Mouse (Mus musculus): ENCODE measurements around the gene Hist2h3c1. TPM values are rescaled to one million over a fixed set of nuclear protein-coding genes. Genes with fewer than 3 reads are reported as not detected.
A peak's percentile ranks its signal among the peaks of the same experiment; 100 is the strongest.

Gene Hist2h3c1
- total RNA-seq, 2 experiments from 2014 or later, result 17.8 TPM; not detected in 1

DNA sequence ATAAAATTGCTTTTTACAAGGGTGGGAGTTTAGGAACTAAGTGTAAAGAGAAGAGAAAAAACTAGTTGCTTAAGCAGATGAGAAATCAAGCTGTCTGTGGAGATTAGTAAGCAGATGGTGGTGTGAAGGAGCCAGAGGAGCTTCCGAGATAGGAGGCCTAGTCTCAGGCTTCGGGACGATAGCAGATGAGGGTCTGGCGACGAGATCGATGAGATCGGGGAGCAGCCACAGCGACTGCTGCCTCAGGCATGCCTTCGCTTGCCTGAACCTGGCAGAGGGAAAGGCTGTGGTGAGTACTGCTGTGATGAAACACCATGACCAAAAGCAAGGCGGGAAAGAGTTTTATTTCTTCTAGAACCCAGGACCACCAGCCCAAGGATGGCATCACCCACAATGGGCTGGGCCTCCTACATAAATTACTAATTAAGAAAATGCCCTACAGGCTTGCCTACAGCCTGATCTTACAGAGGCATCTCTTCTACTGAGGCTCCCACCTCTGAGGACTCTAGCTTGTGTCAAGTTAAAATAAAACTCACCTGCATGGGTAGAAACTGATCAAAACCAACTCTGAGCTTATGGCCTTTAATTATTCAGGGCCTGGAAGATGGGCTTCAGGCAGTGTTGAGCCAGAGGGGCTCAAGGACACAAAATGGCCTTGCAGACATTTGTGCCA is 8.3 kb downstream of the Hist2h3c1 start:
- 0 out of 2 replicates have a peak, but pooled peaks have one; percentile 26 for ATAC-seq (ENCODE audit: poor library complexity, severe bottlenecking)

- ATAC-seq (ENCODE audit: poor library complexity, severe bottlenecking), result no peak
Observed at GRCm38 (mm10) chr3:96255926-96256593, 9.6 kb downstream of the Hist2h3c1 start.

DNA sequence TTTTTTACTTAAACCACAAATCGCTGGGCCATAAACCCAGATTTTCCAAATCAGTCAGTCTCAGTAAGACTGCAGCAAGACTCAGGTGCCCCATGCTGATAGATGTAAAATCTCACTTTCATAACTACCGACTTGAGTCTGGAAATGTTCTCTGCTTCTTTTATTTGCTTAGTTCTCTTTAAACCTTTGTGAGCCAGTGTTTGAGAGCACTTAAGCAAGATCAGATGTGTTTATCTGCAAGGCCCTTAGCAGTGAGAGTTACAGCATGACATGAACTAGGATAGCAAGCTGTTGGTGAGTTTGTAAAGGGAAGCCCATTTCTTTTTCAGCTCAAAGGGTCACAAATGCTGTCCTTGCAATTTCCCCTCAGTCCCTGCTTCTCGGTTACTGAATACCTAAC is 10.7 kb downstream of the Hist2h3c1 start:
- no peak for ATAC-seq (ENCODE audit: poor library complexity, severe bottlenecking)

GRCm38 (mm10) chr3:96260220-96260619 is 13.7 kb downstream of the Hist2h3c1 start:
- ATAC-seq (ENCODE audit: poor library complexity, severe bottlenecking), result no peak

- no peak for ATAC-seq (ENCODE audit: poor library complexity, severe bottlenecking)
Observed at GRCm38 (mm10) chr3:96261623-96262022, 15.1 kb downstream of the Hist2h3c1 start.

DNA sequence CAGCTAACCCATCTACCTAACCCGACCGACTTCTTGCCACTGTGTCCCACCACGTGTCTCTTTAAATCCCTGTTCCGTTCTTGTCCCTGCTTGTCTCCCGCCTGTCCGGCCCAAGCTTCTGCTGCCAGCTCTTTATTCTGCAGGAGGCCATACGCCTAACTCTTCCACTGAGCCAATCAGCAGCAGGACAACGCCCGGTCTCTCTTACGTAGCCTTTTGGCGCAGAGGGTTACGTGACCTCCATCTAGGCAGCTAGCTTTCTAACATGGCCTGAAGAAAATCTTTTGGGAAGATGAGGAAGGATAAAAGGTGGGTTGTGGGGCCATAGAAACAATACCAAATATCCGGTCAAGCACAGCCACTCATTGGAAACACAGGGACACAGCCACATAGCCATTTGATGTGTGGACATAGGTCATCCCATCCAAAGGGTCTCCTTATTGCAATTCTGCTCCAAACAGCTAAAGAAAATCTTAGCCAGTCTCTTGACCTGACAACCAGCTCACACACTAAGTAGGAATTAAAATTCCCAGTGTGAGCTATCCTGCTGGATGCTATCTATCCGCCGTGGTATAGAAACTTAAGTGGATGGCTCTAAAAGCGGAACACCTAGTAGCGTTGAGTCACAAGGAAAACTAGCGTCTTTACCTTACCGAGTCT is 15.9 kb downstream of the Hist2h3c1 start:
- ATAC-seq (ENCODE audit: poor library complexity, severe bottlenecking), result peak; percentile 79

DNA sequence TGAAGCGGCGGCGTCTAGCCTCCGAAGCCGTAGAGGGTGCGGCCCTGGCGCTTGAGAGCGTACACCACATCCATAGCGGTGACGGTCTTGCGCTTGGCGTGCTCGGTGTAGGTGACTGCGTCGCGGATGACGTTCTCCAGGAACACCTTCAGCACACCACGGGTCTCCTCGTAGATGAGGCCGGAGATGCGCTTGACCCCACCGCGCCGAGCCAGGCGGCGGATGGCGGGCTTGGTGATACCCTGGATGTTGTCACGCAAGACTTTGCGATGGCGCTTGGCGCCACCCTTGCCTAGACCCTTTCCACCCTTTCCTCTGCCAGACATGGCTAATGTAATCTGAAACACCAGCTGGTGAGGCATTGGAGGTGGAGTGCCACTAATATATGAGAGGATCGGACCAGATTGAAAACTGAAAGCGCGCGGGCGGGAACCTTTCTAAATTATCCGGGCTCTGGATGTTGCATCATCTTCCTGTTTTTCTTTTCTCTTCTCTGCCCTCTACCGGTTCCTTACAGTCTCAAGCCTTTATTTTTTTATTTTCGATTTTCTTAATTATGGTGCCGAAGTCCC is 16.6 kb downstream of the Hist2h3c1 start, which contains the start of gene Hist2h4:
Hist2h4 (minus strand) TSS at position 333 of the 572 bp plus-strand sequence.
- ATAC-seq (ENCODE audit: poor library complexity, severe bottlenecking), result peak; percentile 79

DNA sequence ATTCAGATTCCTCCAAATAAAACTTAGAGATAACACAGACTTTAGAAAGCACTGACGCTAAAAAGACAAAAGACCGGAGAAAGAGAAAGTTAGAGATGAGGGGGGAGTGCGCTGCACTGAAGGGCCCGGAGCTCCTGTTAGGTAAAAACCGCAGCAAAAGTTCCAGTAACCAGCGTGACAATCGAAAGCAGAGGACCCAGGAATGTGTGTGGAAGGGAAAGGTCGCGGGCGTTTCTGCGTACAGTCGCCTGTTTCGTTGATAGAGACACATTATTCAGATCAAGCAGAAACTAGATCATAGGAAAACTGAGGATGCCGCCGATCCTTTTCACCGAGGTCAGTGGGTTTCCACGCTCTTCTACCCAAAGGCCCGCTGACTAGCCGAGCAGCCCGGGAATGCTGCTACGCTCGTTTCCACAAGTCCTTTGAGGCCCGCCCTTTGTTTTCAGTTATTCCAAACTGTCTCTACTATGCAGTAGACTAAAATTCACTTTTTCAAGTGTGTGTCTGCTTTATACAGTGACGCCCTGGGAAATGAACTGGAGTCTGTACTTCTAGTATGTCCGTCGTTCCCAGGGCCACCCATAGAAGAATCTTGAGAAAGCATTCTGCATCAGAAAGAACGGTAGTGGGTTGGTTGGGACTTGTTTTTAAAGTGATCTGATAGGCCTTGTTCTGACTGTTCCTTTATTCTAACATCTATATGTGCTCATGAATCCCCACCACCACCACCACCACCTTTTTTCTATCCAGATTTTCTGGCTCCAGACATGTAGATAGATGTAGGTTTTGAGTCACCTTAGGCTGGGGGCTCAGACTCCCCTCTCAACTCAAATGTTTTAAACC is 17.3 kb downstream of the Hist2h3c1 start:
- ATAC-seq (ENCODE audit: poor library complexity, severe bottlenecking), result 0 out of 2 replicates have a peak, but pooled peaks have one; percentile 7

- no peak for ATAC-seq (ENCODE audit: poor library complexity, severe bottlenecking)
Observed at GRCm38 (mm10) chr3:96264404-96264949, 18.0 kb downstream of the Hist2h3c1 start.

GRCm38 (mm10) chr3:96266132-96266710 is 19.7 kb downstream of the Hist2h3c1 start:
- ATAC-seq (ENCODE audit: poor library complexity, severe bottlenecking), result no peak

DNA sequence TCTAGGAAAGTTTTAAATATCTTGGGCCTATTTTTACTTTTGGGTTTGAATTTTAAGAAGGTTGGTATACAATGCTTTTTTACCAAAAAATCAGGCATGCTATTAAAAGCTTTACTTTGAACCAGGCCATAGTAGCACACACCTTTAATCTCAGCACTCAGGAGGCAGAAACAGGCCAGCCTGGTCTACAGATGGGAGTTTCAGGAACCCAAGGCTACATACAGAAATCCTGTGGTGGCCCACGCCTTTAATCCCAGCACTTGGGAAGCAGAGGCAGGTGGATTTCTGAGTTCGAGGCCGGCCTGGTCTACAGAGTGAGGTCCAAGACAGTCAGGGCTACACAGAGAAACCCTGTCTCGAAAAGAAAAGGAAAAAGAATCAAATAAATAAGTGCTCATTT is 21.1 kb downstream of the Hist2h3c1 start:
- no peak for ATAC-seq (ENCODE audit: poor library complexity, severe bottlenecking)

DNA sequence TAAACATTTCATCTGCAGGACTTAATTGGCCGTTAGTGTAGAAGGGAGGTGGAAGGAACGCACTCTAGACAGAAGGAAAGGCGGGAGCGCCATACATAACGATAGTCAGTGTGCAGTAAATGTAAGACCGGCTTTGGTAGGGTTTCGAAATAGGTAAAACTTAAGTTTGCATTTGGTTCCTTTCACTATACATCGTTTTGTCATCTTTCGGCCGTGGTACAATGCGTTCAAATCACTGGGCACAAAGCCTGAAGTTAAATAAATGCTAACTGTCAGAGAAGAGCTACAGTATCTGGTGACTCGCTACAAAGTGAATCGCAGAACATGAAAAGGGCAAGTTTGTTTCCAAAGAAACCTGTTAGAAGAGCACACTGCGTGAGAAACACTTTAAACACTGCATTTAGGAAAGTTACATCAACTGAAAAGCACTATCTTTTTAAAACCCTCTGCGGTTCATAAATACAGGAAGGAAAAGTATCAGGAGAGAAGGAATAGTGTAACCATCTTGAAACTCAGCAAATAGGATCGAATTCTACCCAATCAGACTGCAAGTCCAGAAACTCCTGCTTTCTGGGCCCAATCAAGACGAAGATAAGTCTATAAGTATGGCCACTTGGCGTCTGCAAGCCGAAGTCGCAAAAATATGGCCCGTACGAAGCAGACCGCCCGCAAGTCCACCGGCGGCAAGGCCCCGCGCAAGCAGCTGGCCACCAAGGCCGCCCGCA is 21.7 kb downstream of the Hist2h3c1 start, which contains the start of gene Hist2h3b:
Hist2h3b (plus strand) TSS at position 604 of the 725 bp plus-strand sequence.
- peak; percentile 50 for ATAC-seq (ENCODE audit: poor library complexity, severe bottlenecking)

DNA sequence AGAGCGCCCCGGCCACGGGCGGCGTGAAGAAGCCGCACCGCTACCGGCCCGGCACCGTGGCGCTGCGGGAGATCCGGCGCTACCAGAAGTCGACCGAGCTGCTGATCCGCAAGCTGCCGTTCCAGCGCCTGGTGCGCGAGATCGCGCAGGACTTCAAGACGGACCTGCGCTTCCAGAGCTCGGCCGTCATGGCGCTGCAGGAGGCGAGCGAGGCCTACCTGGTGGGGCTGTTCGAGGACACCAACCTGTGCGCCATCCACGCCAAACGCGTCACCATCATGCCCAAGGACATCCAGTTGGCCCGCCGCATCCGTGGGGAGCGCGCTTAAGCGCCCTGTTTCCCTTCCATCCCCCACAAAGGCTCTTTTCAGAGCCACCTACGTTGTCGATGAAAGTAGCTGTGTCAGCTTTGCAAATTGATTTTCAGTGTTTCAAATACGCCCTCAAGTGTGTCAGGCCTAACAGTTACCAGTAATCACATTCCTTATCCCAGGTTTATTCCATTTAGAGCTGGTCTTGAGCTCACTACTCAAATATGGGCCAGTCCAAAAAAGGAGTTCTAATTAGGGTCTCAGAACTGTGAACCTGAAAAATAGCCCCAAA is 22.4 kb downstream of the Hist2h3c1 start:
- ATAC-seq (ENCODE audit: poor library complexity, severe bottlenecking), result peak; percentile 22

DNA sequence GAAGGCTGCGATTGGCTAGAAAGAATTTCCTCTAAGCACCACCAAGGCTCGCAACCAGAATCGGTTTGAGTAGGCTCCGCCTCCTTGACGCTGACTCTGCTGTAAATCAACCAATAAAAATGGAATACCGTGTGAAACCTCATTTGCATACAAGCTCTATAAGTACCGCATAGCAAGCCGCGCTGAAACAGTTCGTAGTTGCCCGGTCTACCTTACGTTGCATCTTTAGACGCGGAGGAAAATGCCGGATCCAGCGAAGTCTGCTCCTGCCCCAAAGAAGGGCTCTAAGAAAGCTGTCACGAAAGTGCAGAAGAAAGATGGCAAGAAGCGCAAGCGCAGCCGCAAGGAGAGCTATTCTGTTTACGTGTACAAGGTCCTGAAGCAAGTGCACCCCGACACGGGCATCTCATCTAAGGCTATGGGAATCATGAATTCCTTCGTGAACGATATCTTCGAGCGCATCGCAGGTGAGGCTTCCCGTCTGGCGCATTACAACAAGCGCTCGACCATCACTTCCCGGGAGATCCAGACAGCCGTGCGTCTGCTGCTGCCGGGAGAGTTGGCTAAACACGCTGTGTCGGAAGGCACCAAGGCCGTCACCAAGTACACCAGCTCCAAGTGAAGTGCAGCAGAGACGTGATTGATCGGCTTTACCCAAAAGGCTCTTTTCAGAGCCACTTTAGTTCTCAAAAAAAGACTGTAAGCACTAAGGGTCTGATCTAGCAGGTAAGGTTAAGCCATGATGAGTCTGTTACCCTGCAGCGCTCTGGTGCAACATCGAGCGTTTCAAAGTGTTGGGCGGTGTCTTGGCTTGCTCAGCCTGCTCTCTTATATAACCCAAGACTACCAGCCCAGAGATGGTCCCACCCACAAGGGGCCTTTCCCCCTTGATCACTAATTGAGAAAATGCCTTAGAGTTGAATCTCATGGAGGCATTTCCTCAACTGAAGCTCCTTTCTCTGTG is 23.3 kb downstream of the Hist2h3c1 start, which contains the start of gene Hist2h2bb:
Hist2h2bb (plus strand) TSS at position 242 of the 964 bp plus-strand sequence.
- peak; percentile 87 for ATAC-seq (ENCODE audit: poor library complexity, severe bottlenecking)

- ATAC-seq (ENCODE audit: poor library complexity, severe bottlenecking), result no peak
Observed at GRCm38 (mm10) chr3:96273591-96274465, 27.3 kb downstream of the Hist2h3c1 start.

DNA sequence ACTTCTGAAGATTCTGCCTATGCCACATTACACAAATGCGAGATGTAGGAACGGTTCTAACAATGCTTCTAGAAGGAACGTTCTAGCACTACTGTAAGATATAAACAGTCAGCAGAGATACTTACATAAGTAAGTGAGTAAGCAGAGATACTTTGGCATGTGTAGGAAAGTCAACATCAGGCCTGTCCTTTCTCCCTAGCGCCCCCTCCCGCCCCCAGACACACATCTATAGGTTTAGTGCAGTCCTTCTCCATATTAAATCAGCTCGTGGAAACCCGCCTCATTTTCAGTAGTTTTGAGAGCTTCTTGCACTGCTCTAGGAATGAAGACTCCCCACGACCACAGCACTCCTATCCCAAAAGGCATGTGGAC is 30.9 kb downstream of the Hist2h3c1 start:
- peak; percentile 37 for ATAC-seq (ENCODE audit: poor library complexity, severe bottlenecking)
